Mouse (Mus musculus) kidney, adult 2 months (tissue): Measurements from ENCODE around the gene Kif2a. TPM values are rescaled to one million over a fixed set of nuclear protein-coding genes. Genes with fewer than 3 reads are reported as not detected.

Source experiments
- DNase-seq: peaks from one replicate; pipeline ENCODE4 v3.0.0; 2021
- H3K27ac ChIP-seq: fragments of 200-500 bp; 2 replicates; pipeline ENCODE4 v1.5.1; 2012; ENCODE audit warnings: low read depth, low read length, control low read depth, inconsistent platforms; ENCODE audit not compliant: insufficient read depth
- H3K27me3 ChIP-seq: fragments of 200-500 bp; replicated peaks from 2 replicates; pipeline ENCODE4 v1.6.1; 2012; ENCODE audit warnings: mild to moderate bottlenecking, moderate library complexity, low read length, inconsistent platforms; ENCODE audit not compliant: control insufficient read depth, insufficient read depth
- H3K36me3 ChIP-seq: fragments of 200-500 bp; 2 replicates; pipeline ENCODE4 v1.6.1; 2012; ENCODE audit warnings: mild to moderate bottlenecking, moderate library complexity, low read length, inconsistent platforms; ENCODE audit not compliant: control insufficient read depth, insufficient read depth
- H3K4me1 ChIP-seq: fragments of 200-500 bp; 2 replicates; pipeline ENCODE4 v1.6.1; 2011; ENCODE audit warnings: low read length; ENCODE audit not compliant: control insufficient read depth, insufficient read depth
- H3K4me3 ChIP-seq: fragments of 200-500 bp; 2 replicates; pipeline ENCODE4 v1.5.1; 2011; ENCODE audit warnings: mild to moderate bottlenecking, low read depth, low read length, control low read depth; ENCODE audit not compliant: insufficient read depth
- CTCF ChIP-seq: fragments of 200-500 bp; conservative IDR thresholded peaks from 2 replicates; pipeline ENCODE4 v1.5.1; 2011; ENCODE audit warnings: low read depth, mild to moderate bottlenecking, control low read depth, low read length, moderate library complexity, mixed read lengths; ENCODE audit not compliant: insufficient read depth, insufficient read length
- POLR2A ChIP-seq: fragments of 200-500 bp; IDR thresholded peaks from one replicate; pipeline ENCODE4 v1.6.1; 2011; ENCODE audit warnings: low read depth, low read length, control low read depth
- WGBS: fragments of 180-500 bp; shearing (Covaris S2); methylation state at CpG from one replicate; pipeline ENCODE4 v1.1.7; 2018; 5-methylcytosine and 5-hydroxymethylcytosine counted together
- polyA plus RNA-seq: library from polyadenylated mRNA; depleted of rRNA; stranded (reverse); fragments of >200 nt; gene quantifications from 2 replicates; pipeline ENCODE4 v1.2.3, GENCODE M21; 2012

Kif2a gene
- polyA plus RNA-seq, 1 experiment = 2.5 TPM

- Histone ChIP-seq H3K27ac (no peak overlapping the region), H3K4me1 (peaks cover 7% of the 10 kb centered on the region; the same call in 1 of the 2 replicates), H3K4me3 (no peak overlapping the region), H3K27me3 (no peaks in the 10 kb centered on the region), H3K36me3 (no peaks in the 10 kb centered on the region)
- no peak for TF ChIP-seq POLR2A
- no peak for TF ChIP-seq CTCF
- WGBS = 75% methylated on average over 9 of the region's 9 CpGs
- no peak for DNase-seq
Measured at GRCm38 (mm10) chr13:106945518-106945917, 76.4 kb downstream of the Kif2a start.

DNA sequence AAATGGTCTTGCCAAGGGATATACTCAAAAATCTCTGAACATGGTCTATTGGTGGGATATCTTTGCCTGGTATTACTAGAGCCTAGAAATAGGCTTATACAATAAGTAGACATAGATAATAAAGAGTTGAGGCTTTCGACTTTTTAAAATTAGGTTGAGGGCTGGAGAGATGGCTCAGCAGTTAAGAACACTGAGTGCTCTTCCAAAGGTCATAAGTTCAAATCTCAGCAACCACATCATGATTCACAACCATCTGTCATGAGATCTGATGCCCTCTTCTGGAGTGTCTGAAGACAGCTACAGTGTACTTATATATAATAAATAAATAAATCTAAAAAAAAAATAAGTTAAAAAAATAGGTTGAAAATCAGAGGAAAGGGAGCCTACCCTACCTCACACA is 79.2 kb downstream of the Kif2a start:
- no peak overlapping the region for H3K27ac ChIP-seq
- DNase-seq = no peak
- H3K27me3 ChIP-seq = no peaks in the 10 kb centered on the region
- TF ChIP-seq CTCF (no peak), POLR2A (no peak)
- WGBS = 80% methylated on average over 1 of the region's 1 CpGs
- H3K36me3 ChIP-seq = no peaks in the 10 kb centered on the region
- H3K4me1 ChIP-seq = peaks cover 3% of the 10 kb centered on the region; the same call in 1 of the 2 replicates
- no peak overlapping the region for H3K4me3 ChIP-seq

DNA sequence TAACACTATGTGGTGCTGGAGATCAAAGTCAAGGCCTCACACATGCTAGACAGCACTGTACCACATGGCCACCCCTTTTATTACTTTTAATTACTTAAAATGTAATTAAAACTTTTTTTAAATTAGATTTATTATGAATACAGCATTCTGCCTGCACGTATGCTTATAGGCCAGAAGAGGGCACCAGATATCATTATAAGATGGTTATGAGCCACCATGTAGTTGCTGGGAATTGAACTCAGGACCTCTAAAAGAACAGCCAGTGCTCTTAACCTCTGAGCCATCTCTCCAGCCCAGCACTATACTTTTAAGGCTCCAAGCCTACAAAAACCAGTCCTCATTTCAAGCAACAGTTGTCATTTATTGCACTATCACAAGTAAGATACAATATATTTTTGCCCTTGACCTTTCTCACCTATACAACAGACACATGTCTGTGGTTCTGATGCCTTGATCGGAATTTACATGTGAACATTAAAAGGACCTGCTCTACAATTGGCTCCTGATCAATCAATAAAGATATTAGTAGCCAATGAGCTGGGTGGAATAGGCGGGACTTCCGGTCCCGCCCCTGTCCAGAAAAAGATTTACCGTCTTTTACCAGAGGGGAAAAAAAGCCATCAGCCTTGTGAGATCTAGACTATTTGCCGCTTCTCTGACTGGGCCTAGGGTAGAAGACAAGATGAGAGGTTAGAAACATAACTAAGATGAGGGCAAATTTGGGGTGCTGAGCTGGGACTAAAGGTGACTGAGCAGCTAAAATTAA is 80.5 kb downstream of the Kif2a start:
- H3K36me3 ChIP-seq = no peaks in the 10 kb centered on the region
- no peak overlapping the region for H3K4me3 ChIP-seq
- TF ChIP-seq POLR2A (no peak), CTCF (no peak)
- 39% methylated on average over 7 of the region's 7 CpGs for WGBS
- no peaks in the 10 kb centered on the region for H3K4me1 ChIP-seq
- peak; percentile 10 for DNase-seq
- H3K27me3 ChIP-seq = no peaks in the 10 kb centered on the region
- no peak overlapping the region for H3K27ac ChIP-seq

DNA sequence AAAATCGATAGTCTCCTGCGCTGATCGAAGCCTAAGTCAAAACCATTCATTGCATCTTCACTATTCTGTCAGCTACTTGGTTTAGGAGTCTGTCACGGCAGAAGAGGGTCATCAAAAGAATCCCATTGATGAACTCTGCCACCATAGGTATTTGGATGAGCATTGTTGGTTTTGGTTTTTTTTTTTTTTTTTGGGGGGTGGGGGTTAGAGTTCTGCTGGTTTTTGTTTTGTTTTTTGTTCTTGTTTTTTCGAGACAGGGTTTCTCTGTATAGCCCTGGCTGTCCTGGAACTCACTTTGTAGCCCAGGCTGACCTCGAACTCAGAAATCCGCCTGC is 84.8 kb downstream of the Kif2a start:
- 26% methylated on average over 7 of the region's 7 CpGs for WGBS
- no peaks in the 10 kb centered on the region for H3K4me1 ChIP-seq
- H3K4me3 ChIP-seq = peak overlapping the region; percentile 60
- no peak overlapping the region for H3K27ac ChIP-seq
- no peak for TF ChIP-seq CTCF
- TF ChIP-seq POLR2A = no peak
- no peak for DNase-seq
- H3K36me3 ChIP-seq = no peaks in the 10 kb centered on the region
- no peaks in the 10 kb centered on the region for H3K27me3 ChIP-seq

DNA sequence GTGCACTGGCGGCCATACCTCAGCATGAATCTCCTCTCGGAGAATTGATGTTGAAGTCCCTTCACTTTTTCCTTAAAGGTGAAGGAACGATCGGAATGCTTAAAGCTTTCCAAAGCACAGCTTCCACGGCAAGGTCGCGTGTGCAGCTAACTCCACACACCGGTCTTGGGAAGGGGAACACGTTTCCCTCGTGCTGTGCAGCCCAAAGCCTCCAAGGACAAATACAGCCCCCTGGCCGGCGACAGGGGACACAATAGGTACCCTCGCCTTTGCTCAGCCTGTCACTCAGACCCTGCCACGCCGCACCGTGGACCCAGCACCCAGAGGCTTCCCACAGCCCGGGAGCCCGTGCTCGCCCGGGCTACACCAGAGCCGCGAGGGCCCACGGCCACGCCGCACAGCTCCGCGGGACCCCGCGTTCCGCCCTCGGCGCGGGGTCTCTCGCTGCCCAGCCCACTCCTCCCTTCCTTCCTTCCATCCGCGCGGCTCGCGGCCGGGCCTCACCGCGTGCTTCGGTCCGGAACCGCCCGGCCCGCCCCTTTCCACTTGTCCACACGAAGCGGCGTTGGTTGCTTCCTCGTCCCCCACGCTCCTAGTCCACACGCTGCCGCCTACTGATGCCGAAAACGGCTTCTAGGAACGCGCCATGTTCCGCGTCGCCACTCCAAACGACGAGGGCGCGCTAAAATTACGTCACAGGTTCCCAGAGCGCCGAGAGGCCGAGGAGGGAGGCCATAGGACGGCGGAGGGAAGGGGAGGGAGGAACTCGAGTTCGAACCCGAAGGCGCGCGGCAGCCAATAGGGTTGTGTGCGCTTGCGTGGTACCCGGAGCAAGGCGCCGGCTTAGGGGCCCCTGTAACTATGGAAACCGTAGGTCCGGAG is 85.4 kb downstream of the Kif2a start, which contains the start of gene Ipo11:
TSS of gene Ipo11 (minus strand) at position 703 of the 882 bp plus-strand sequence.
- H3K36me3 ChIP-seq = no peaks in the 10 kb centered on the region
- H3K4me1 ChIP-seq = no peaks in the 10 kb centered on the region
- H3K27me3 ChIP-seq = no peaks in the 10 kb centered on the region
- TF ChIP-seq POLR2A (peak; percentile 37), CTCF (no peak)
- H3K4me3 ChIP-seq = peak within 1 kb of the TSS; percentile 60
- WGBS = under 1% methylated on average over 84 of the region's 84 CpGs
- no peak within 1 kb of the TSS for H3K27ac ChIP-seq
- peak; percentile 93 for DNase-seq

- WGBS = 4% methylated on average over 9 of the region's 9 CpGs
- TF ChIP-seq CTCF (no peak), POLR2A (no peak)
- no peaks in the 10 kb centered on the region for H3K4me1 ChIP-seq
- no peaks in the 10 kb centered on the region for H3K36me3 ChIP-seq
- no peaks in the 10 kb centered on the region for H3K27me3 ChIP-seq
- no peak overlapping the region for H3K27ac ChIP-seq
- peak overlapping the region; percentile 60 for H3K4me3 ChIP-seq
- no peak for DNase-seq
Measured at GRCm38 (mm10) chr13:106935871-106936255, 86.1 kb downstream of the Kif2a start.

DNA sequence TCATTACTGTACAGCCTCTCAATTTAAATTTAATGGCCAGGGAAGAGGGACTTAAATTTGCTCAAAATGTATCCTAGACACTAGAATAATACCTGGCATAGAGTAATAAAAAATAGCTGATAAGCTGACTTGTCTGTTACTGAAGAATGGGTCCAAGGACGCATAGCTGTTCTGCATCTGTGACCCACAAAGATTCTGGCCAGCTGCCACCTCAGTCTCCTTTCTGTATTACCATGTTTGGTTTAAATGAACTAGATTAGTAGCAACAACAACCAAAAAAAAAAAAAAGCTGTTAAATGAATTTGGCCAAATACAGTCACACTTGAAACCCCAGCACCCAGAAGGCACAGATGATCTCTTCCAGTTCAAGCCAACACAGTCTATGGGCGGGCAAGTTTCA is 92.7 kb downstream of the Kif2a start:
- Histone ChIP-seq H3K4me1 (no peaks in the 10 kb centered on the region), H3K27me3 (no peaks in the 10 kb centered on the region), H3K36me3 (no peaks in the 10 kb centered on the region), H3K27ac (no peak overlapping the region), H3K4me3 (no peak overlapping the region)
- DNase-seq = peak; percentile 3
- 76% methylated on average over 2 of the region's 2 CpGs for WGBS
- no peak for TF ChIP-seq POLR2A
- no peak for TF ChIP-seq CTCF
